Mouse (Mus musculus) kidney, adult 2 months (tissue): ENCODE data around the gene Pcbd1. TPM values are rescaled to one million over a fixed set of nuclear protein-coding genes. Genes with fewer than 3 reads are reported as not detected.
"Not testable (repeated sequence)": the region's sequence is repeated elsewhere in the genome, so short reads cannot be mapped to it uniquely, and the experiment has no call there.

ENCODE experiments used
- DNase-seq: peaks from one replicate; pipeline ENCODE4 v3.0.0; 2021
- H3K27ac ChIP-seq: fragments of 200-500 bp; 2 replicates; pipeline ENCODE4 v1.5.1; 2012; ENCODE audit warnings: low read depth, low read length, control low read depth, inconsistent platforms; ENCODE audit not compliant: insufficient read depth
- H3K27me3 ChIP-seq: fragments of 200-500 bp; replicated peaks from 2 replicates; pipeline ENCODE4 v1.6.1; 2012; ENCODE audit warnings: mild to moderate bottlenecking, moderate library complexity, low read length, inconsistent platforms; ENCODE audit not compliant: control insufficient read depth, insufficient read depth
- H3K36me3 ChIP-seq: fragments of 200-500 bp; 2 replicates; pipeline ENCODE4 v1.6.1; 2012; ENCODE audit warnings: mild to moderate bottlenecking, moderate library complexity, low read length, inconsistent platforms; ENCODE audit not compliant: control insufficient read depth, insufficient read depth
- H3K4me1 ChIP-seq: fragments of 200-500 bp; 2 replicates; pipeline ENCODE4 v1.6.1; 2011; ENCODE audit warnings: low read length; ENCODE audit not compliant: control insufficient read depth, insufficient read depth
- H3K4me3 ChIP-seq: fragments of 200-500 bp; 2 replicates; pipeline ENCODE4 v1.5.1; 2011; ENCODE audit warnings: mild to moderate bottlenecking, low read depth, low read length, control low read depth; ENCODE audit not compliant: insufficient read depth
- CTCF ChIP-seq: fragments of 200-500 bp; conservative IDR thresholded peaks from 2 replicates; pipeline ENCODE4 v1.5.1; 2011; ENCODE audit warnings: low read depth, mild to moderate bottlenecking, control low read depth, low read length, moderate library complexity, mixed read lengths; ENCODE audit not compliant: insufficient read depth, insufficient read length
- POLR2A ChIP-seq: fragments of 200-500 bp; IDR thresholded peaks from one replicate; pipeline ENCODE4 v1.6.1; 2011; ENCODE audit warnings: low read depth, low read length, control low read depth
- WGBS: fragments of 180-500 bp; shearing (Covaris S2); methylation state at CpG from one replicate; pipeline ENCODE4 v1.1.7; 2018; 5-methylcytosine and 5-hydroxymethylcytosine counted together
- polyA plus RNA-seq: library from polyadenylated mRNA; depleted of rRNA; stranded (reverse); fragments of >200 nt; gene quantifications from 2 replicates; pipeline ENCODE4 v1.2.3, GENCODE M21; 2012

Pcbd1 gene
- polyA plus RNA-seq, 1 experiment, result 452 TPM

- no peaks in the 10 kb centered on the region for H3K27me3 ChIP-seq
- no peak for DNase-seq
- no peak overlapping the region for H3K4me3 ChIP-seq
- H3K36me3 ChIP-seq, result peaks cover 16% of the 10 kb centered on the region
- H3K4me1 ChIP-seq, result no peaks in the 10 kb centered on the region
- 89% methylated on average over 3 of the region's 3 CpGs for WGBS
- H3K27ac ChIP-seq, result no peak overlapping the region
- TF ChIP-seq CTCF (no peak), POLR2A (no peak)
Measured at GRCm38 (mm10) chr10:61103564-61104114, 14.5 kb downstream of the Pcbd1 start.

GRCm38 (mm10) chr10:61114246-61114720 lies 25.2 kb downstream of the Pcbd1 start:
- no peaks in the 10 kb centered on the region for H3K27me3 ChIP-seq
- WGBS, result 92% methylated on average over 2 of the region's 2 CpGs
- H3K36me3 ChIP-seq, result peaks cover 3% of the 10 kb centered on the region
- DNase-seq, result no peak
- no peak overlapping the region for H3K4me3 ChIP-seq
- TF ChIP-seq POLR2A (no peak), CTCF (no peak)
- no peaks in the 10 kb centered on the region for H3K4me1 ChIP-seq
- H3K27ac ChIP-seq, result no peak overlapping the region

GRCm38 (mm10) chr10:61121732-61122131 lies 32.6 kb downstream of the Pcbd1 start:
- H3K27me3 ChIP-seq, H3K36me3 ChIP-seq, H3K4me3 ChIP-seq, DNase-seq, H3K4me1 ChIP-seq, H3K27ac ChIP-seq: not testable (repeated sequence)
- 93% methylated on average over 4 of the region's 4 CpGs for WGBS

- WGBS, result 92% methylated on average over 3 of the region's 3 CpGs
- DNase-seq, result no peak
- Histone ChIP-seq H3K27ac (no peak overlapping the region), H3K27me3 (no peaks in the 10 kb centered on the region), H3K4me3 (no peak overlapping the region), H3K36me3 (peaks cover 2% of the 10 kb centered on the region; the same call in 1 of the 2 replicates), H3K4me1 (no peaks in the 10 kb centered on the region; the same call in 1 of the 2 replicates)
- TF ChIP-seq POLR2A (no peak), CTCF (no peak)
Measured at GRCm38 (mm10) chr10:61123276-61123913, 34.3 kb downstream of the Pcbd1 start.

GRCm38 (mm10) chr10:61124462-61124861 lies 35.3 kb downstream of the Pcbd1 start:
- H3K36me3 ChIP-seq, result peaks cover 2% of the 10 kb centered on the region; the same call in 1 of the 2 replicates
- no peak overlapping the region for H3K4me3 ChIP-seq
- H3K4me1 ChIP-seq, result no peaks in the 10 kb centered on the region; the same call in 1 of the 2 replicates
- WGBS, result 76% methylated on average over 2 of the region's 2 CpGs
- TF ChIP-seq CTCF (no peak), POLR2A (no peak)
- no peaks in the 10 kb centered on the region for H3K27me3 ChIP-seq
- no peak overlapping the region for H3K27ac ChIP-seq
- DNase-seq, result no peak

- WGBS, result 96% methylated on average over 1 of the region's 1 CpGs
- no peak overlapping the region for H3K4me3 ChIP-seq
Measured at GRCm38 (mm10) chr10:61128701-61129365, 39.7 kb downstream of the Pcbd1 start.

GRCm38 (mm10) chr10:61130959-61131358 lies 41.8 kb downstream of the Pcbd1 start:
- Histone ChIP-seq H3K27me3 (no peaks in the 10 kb centered on the region), H3K4me3 (no peak overlapping the region), H3K36me3 (no peaks in the 10 kb centered on the region), H3K4me1 (no peaks in the 10 kb centered on the region), H3K27ac (no peak overlapping the region)
- no peak for DNase-seq
- TF ChIP-seq POLR2A, result no peak
- no peak for TF ChIP-seq CTCF
- 88% methylated on average over 3 of the region's 3 CpGs for WGBS

More at GRCm38 (mm10) chr10:61128701-61129365, 39.7 kb downstream of the Pcbd1 start:
- no peaks in the 10 kb centered on the region for H3K27me3 ChIP-seq
- H3K4me1 ChIP-seq, result no peaks in the 10 kb centered on the region; the same call in 1 of the 2 replicates
- H3K27ac ChIP-seq, result no peak overlapping the region
- H3K36me3 ChIP-seq, result no peaks in the 10 kb centered on the region
- TF ChIP-seq POLR2A, result no peak
- no peak for TF ChIP-seq CTCF
- DNase-seq, result no peak
